Mouse (Mus musculus) limb, embryonic 13.5 days (tissue): ENCODE measurements around the gene Misp. TPM values are rescaled to one million over a fixed set of nuclear protein-coding genes. Genes with fewer than 3 reads are reported as not detected.

Experiments
- ATAC-seq: fragments of 200-750 bp; cut with Nextera tagmentation; 2 replicates; pipeline ENCODE4 v1.8.0; 2017; ENCODE audit warnings: low read depth, moderate number of reproducible peaks, moderate TSS enrichment; ENCODE audit not compliant: low FRiP score
- H3K27ac ChIP-seq: fragments of 300-500 bp; sonication (generic); 2 replicates; pipeline ENCODE4 v1.5.1; 2015; ENCODE audit warnings: inconsistent platforms, mild to moderate bottlenecking, moderate library complexity
- H3K27me3 ChIP-seq: fragments of 300-500 bp; sonication (generic); 2 replicates; pipeline ENCODE4 v1.6.1; 2015; ENCODE audit warnings: mild to moderate bottlenecking, inconsistent platforms
- H3K36me3 ChIP-seq: fragments of 300-500 bp; sonication (generic); 2 replicates; pipeline ENCODE4 v1.6.1; 2015; ENCODE audit warnings: inconsistent platforms, mild to moderate bottlenecking, moderate library complexity
- H3K4me1 ChIP-seq: fragments of 300-500 bp; sonication (generic); 2 replicates; pipeline ENCODE4 v1.6.1; 2015; ENCODE audit warnings: inconsistent platforms
- H3K4me2 ChIP-seq: fragments of 300-500 bp; sonication (generic); replicated peaks from 2 replicates; pipeline ENCODE4 v1.6.1; 2015; ENCODE audit warnings: inconsistent platforms, mild to moderate bottlenecking, moderate library complexity
- H3K4me3 ChIP-seq: fragments of 300-500 bp; sonication (generic); 2 replicates; pipeline ENCODE4 v1.5.1; 2015; ENCODE audit warnings: moderate library complexity, mild to moderate bottlenecking, inconsistent platforms
- H3K9ac ChIP-seq: fragments of 300-500 bp; sonication (generic); 2 replicates; pipeline ENCODE4 v1.6.1; 2015; ENCODE audit warnings: mild to moderate bottlenecking, inconsistent platforms
- H3K9me3 ChIP-seq: fragments of 300-500 bp; sonication (generic); 2 replicates; pipeline ENCODE4 v1.6.1; 2016; ENCODE audit warnings: inconsistent platforms
- WGBS: fragments of 180-500 bp; shearing (Covaris S2); methylation state at CpG from one replicate; pipeline ENCODE4 v1.1.7; 2015; 5-methylcytosine and 5-hydroxymethylcytosine counted together
- polyA plus RNA-seq: library from polyadenylated mRNA; unstranded; fragments of >200 nt; fragmentation: Nextera tagmentation; extraction: Ambion mirVana; gene quantifications from 2 replicates; pipeline ENCODE4 v1.2.1, GENCODE M21; 2015

The Misp gene
- polyA plus RNA-seq: 0.90 and 1.4 TPM in 2 replicates

DNA sequence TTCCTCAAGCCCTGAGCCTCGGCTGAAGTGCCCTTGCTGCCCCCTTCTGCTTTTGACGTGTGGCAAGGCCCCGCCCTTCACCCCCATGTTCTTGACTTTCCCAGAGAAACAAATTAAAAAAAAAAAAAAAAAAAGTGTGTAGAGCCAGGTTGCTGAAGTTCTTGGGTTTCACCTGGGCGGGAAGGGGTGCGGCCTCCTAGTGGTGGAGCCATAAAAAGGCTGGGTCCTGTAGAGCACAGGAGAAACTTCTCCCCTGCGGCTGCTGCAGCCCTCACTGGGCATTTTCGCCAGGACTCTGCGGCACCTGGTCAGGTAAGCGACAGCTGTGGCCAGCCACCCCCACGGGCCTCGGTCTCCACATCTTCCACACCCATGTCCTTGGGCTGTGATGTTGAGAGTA is at the start of gene Misp:
TSS of gene Misp (plus strand) at position 208 of the 400 bp plus-strand sequence.
- H3K4me2 ChIP-seq: no peak within 1 kb of the TSS
- H3K27ac ChIP-seq: no peak within 1 kb of the TSS
- ATAC-seq: no peak
- H3K4me3 ChIP-seq: no peak within 1 kb of the TSS
- H3K36me3 ChIP-seq: peaks cover 41% of the 10 kb centered on the region
- no peak within 1 kb of the TSS for H3K9ac ChIP-seq
- H3K4me1 ChIP-seq: peaks cover 21% of the 10 kb centered on the region
- H3K27me3 ChIP-seq: no peaks in the 10 kb centered on the region
- no peaks in the 10 kb centered on the region for H3K9me3 ChIP-seq
- 57% methylated on average over 11 of the region's 11 CpGs for WGBS

- Histone ChIP-seq H3K4me3 (no peak overlapping the region), H3K9ac (no peak overlapping the region), H3K36me3 (no peaks in the 10 kb centered on the region), H3K27me3 (0 out of 2 replicates have a peak, but pooled peaks cover 5% of the 10 kb centered on the region), H3K4me1 (peaks cover 17% of the 10 kb centered on the region), H3K9me3 (peaks cover 6% of the 10 kb centered on the region; the same call in 1 of the 2 replicates), H3K4me2 (no peak overlapping the region), H3K27ac (no peak overlapping the region)
- WGBS: 79% methylated on average over 3 of the region's 3 CpGs
- ATAC-seq: no peak
These were observed 48.5 kb upstream of the Misp start for GRCm38 (mm10) chr10:79772320-79772719.

DNA sequence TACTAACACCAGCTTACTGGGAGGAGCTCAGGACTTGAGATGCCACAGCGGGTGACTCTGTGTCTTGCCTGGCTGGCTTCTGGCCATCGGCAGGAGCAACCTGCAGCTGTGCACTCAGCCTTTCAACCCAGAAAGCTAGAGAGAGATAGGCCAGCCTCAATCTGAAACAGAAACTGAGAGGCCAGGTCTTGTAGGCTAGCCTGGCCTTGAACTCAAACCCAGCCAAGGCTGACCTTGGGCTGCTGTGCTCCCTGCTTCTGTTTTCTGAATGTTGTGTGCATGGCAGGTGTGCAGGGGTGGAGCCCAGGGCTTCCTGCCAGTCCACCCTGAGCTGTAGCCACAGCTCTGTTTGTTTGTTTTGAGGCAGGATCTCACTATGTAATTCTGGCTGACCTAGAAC is 47.6 kb upstream of the Misp start:
- Histone ChIP-seq H3K27ac (no peak overlapping the region), H3K27me3 (peaks cover 13% of the 10 kb centered on the region), H3K4me3 (no peak overlapping the region), H3K9ac (no peak overlapping the region), H3K4me1 (peaks cover 19% of the 10 kb centered on the region), H3K9me3 (peaks cover 6% of the 10 kb centered on the region; the same call in 1 of the 2 replicates), H3K4me2 (no peak overlapping the region), H3K36me3 (no peaks in the 10 kb centered on the region)
- WGBS: 87% methylated on average over 2 of the region's 2 CpGs
- no peak for ATAC-seq

DNA sequence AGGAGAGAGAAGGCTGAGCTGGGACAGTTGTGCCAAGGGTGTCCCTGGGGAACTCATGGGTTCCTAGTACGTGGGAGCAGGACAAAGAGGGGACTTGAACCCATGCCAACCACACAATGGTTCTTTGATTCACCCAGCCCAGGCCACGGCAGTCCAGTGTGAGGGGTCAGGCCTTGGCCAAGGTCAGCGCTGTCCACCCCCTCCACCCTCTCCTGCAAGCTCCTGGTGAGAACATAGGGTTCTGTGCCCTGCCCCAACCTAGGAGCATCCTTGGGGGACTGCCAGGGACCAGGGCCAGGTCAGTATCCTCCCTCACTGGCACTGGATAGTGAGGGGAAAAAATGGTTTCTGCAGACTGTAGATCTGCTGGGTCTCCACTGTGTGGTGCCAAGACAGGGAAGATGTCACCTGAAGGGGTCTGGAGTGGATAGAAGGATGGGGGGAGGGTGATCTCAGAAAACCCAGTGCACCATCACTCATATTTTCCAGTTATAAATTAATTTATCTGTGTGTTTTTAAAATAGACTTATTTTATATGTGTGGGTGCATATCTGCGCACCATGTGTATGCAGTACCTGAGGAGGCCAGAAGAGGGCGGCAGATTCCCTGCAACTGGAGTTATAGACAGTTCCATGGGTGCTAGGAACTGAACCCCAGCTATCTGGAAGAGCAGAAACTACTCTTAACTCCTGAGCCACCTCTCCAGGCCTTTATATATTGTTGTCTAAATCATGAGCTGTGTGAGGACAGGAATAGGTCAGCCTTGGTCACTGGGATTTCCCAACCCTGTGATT is 46.1 kb upstream of the Misp start:
- 69% methylated on average over 5 of the region's 5 CpGs for WGBS
- H3K9me3 ChIP-seq: peaks cover 6% of the 10 kb centered on the region; the same call in 1 of the 2 replicates
- ATAC-seq: no peak
- no peak overlapping the region for H3K27ac ChIP-seq
- peaks cover 31% of the 10 kb centered on the region for H3K4me1 ChIP-seq
- H3K9ac ChIP-seq: no peak overlapping the region
- no peak overlapping the region for H3K4me3 ChIP-seq
- H3K4me2 ChIP-seq: no peak overlapping the region
- H3K36me3 ChIP-seq: no peaks in the 10 kb centered on the region
- H3K27me3 ChIP-seq: peaks cover 27% of the 10 kb centered on the region

DNA sequence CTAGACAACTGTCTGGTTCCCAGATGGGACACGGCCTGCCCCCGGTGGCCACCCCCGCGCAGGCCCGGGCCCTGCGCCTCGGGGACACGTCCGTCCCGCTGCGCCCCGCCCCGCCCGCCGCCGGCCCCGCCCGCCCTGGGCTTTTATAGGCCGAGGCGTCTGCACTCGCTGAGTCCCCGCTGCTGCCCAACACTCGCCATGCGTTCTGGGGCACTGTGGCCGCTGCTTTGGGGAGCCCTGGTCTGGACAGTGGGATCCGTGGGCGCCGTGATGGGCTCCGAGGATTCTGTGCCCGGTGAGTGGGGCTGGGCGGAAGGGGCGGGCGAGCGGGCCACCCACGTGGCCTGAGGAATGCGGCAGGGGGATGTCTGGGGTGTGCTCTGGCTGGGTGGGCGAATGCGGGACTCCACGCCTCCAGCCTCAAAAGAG is 43.7 kb upstream of the Misp start, which contains the start of gene Fstl3:
TSS of gene Fstl3 (plus strand) at position 170 of the 429 bp plus-strand sequence.
- H3K36me3 ChIP-seq: no peaks in the 10 kb centered on the region
- H3K4me3 ChIP-seq: peak within 1 kb of the TSS; percentile 54
- H3K4me2 ChIP-seq: peak within 1 kb of the TSS; percentile 81
- peak within 1 kb of the TSS; percentile 74 for H3K9ac ChIP-seq
- under 1% methylated on average over 39 of the region's 39 CpGs for WGBS
- ATAC-seq: no peak
- peaks cover 6% of the 10 kb centered on the region; the same call in 1 of the 2 replicates for H3K9me3 ChIP-seq
- H3K4me1 ChIP-seq: peaks cover 44% of the 10 kb centered on the region
- peaks cover 42% of the 10 kb centered on the region for H3K27me3 ChIP-seq
- no peak within 1 kb of the TSS; the same call in 1 of the 2 replicates for H3K27ac ChIP-seq

DNA sequence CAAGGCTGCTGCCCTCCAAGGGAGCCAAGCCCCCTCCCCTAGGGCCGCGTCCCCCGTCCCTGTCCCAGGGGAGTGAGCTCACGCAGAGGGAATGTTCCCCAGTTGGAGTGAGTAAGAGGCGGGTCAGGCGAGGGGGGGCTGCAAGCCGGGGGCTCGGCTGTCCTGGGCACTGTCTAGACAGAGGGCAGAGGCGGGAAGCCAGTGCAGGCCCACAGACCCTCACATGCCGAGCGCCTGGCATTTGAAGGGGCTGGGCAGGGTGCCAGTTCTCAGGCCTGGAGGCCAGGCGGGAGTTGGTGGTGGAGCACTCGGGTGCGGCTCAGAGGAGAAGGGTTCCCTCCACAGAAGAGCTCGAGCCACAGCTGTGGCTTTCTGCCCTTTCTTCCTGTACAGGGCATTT is 42.8 kb upstream of the Misp start:
- H3K27me3 ChIP-seq: peaks cover 49% of the 10 kb centered on the region
- no peaks in the 10 kb centered on the region for H3K36me3 ChIP-seq
- 0 out of 2 replicates have a peak overlapping the region, but pooled peaks have one; percentile 43 for H3K9ac ChIP-seq
- H3K27ac ChIP-seq: peak overlapping the region; percentile 28; the same call in 1 of the 2 replicates
- peaks cover 6% of the 10 kb centered on the region; the same call in 1 of the 2 replicates for H3K9me3 ChIP-seq
- peak overlapping the region; percentile 54 for H3K4me3 ChIP-seq
- peak overlapping the region; percentile 81 for H3K4me2 ChIP-seq
- 13% methylated on average over 15 of the region's 15 CpGs for WGBS
- ATAC-seq: no peak
- peaks cover 44% of the 10 kb centered on the region for H3K4me1 ChIP-seq

DNA sequence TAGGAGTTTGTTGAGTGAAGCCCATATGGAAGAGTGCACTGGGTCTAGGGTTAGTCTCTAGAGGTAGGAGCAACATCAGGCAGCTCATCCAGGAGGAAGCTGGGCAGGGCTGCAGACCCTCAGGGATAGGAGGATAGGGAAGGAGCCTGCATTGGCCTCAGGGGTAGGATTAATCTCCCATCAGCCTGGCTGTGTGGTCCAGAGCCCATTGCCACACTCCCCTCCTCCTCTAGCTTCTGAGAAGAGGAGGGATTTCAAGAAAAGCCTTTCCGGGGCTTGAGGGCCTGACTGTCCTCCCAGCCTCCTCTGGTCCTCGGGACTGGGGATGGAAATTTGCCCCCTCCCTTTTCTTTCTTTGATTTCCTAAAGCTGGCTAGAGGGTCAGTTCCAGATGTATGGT is 41.6 kb upstream of the Misp start:
- peaks cover 6% of the 10 kb centered on the region; the same call in 1 of the 2 replicates for H3K9me3 ChIP-seq
- H3K27ac ChIP-seq: no peak overlapping the region
- no peak overlapping the region for H3K4me3 ChIP-seq
- peaks cover 44% of the 10 kb centered on the region for H3K4me1 ChIP-seq
- WGBS: 13% methylated on average over 2 of the region's 2 CpGs
- peaks cover 54% of the 10 kb centered on the region for H3K27me3 ChIP-seq
- H3K9ac ChIP-seq: no peak overlapping the region
- no peaks in the 10 kb centered on the region for H3K36me3 ChIP-seq
- ATAC-seq: no peak
- H3K4me2 ChIP-seq: 0 out of 2 replicates have a peak overlapping the region, but pooled peaks have one; percentile 77

- Histone ChIP-seq H3K27ac (no peak overlapping the region), H3K4me2 (peak overlapping the region; percentile 77), H3K27me3 (peaks cover 62% of the 10 kb centered on the region), H3K36me3 (no peaks in the 10 kb centered on the region), H3K9me3 (peaks cover 4% of the 10 kb centered on the region; the same call in 1 of the 2 replicates), H3K4me3 (peak overlapping the region; percentile 44), H3K9ac (no peak overlapping the region), H3K4me1 (peaks cover 44% of the 10 kb centered on the region)
- WGBS: 2% methylated on average over 55 of the region's 55 CpGs
- ATAC-seq: peak; percentile 89
These were observed 40.8 kb upstream of the Misp start for GRCm38 (mm10) chr10:79779784-79780663.

DNA sequence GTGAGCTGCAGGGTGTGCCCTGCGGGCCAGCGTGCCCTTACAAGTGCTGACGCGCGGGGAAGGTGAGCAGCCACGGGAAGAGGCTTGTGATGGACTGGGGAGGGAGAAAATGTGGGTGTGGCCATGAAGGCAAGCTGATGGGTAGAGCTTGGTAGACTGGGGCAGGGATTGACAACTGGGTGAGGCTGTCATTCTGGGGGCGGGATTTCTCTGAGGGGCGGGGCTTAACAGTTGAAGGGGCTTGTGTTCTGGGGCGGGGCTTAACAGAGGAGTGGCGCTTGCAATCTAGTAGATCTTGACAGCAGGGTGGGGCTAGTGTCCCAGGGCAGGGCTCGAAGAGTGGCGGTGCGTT is 40.1 kb upstream of the Misp start:
- peak overlapping the region; percentile 77 for H3K4me2 ChIP-seq
- H3K27me3 ChIP-seq: peaks cover 65% of the 10 kb centered on the region
- ATAC-seq: peak; percentile 26; the same call in 1 of the 2 replicates
- no peak overlapping the region for H3K27ac ChIP-seq
- no peak overlapping the region for H3K9ac ChIP-seq
- WGBS: 0% methylated on average over 13 of the region's 13 CpGs
- no peaks in the 10 kb centered on the region for H3K9me3 ChIP-seq
- peaks cover 44% of the 10 kb centered on the region for H3K4me1 ChIP-seq
- peak overlapping the region; percentile 44 for H3K4me3 ChIP-seq
- no peaks in the 10 kb centered on the region for H3K36me3 ChIP-seq

DNA sequence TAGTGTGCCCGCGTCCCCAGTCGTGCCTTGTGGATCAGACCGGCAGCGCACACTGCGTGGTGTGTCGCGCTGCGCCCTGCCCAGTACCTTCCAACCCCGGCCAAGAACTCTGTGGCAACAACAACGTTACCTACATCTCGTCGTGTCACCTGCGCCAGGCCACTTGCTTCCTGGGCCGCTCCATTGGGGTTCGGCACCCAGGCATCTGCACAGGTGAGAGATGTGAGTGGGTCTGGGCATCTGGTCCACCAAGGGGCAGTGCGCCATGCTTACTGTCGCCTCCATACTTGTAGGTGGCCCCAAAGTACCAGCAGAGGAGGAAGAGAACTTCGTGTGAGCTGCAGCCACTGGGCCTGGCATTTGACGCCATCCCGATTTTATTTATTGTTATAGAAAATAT is 39.6 kb upstream of the Misp start:
- H3K4me3 ChIP-seq: peak overlapping the region; percentile 44
- no peak overlapping the region for H3K27ac ChIP-seq
- WGBS: 26% methylated on average over 21 of the region's 21 CpGs
- H3K4me1 ChIP-seq: peaks cover 44% of the 10 kb centered on the region
- no peaks in the 10 kb centered on the region for H3K36me3 ChIP-seq
- peaks cover 66% of the 10 kb centered on the region for H3K27me3 ChIP-seq
- peak overlapping the region; percentile 77 for H3K4me2 ChIP-seq
- no peaks in the 10 kb centered on the region for H3K9me3 ChIP-seq
- ATAC-seq: no peak
- H3K9ac ChIP-seq: no peak overlapping the region

- H3K4me3 ChIP-seq: no peak overlapping the region
- peaks cover 62% of the 10 kb centered on the region for H3K27me3 ChIP-seq
These were observed 38.8 kb upstream of the Misp start for GRCm38 (mm10) chr10:79781956-79782355.

DNA sequence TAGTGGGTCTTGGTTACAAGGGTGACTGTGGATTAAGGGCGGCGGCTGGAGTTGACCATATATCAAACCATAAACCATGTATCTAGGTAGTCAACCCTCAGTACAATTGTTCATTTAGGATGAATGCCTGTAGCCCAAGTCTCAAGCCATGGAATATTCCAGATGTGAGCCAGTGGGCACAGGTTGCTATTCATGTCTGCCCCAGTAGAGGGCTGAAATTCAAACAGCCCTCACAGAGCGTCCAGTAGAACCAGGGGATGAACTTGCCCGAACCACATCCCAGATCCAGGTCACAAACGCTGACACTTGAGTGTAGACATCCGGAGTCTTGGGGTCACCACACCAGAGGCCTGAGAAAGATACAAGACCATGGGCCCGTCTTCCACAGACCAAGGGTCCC is 37.7 kb upstream of the Misp start:
- Histone ChIP-seq H3K9ac (no peak overlapping the region), H3K4me3 (no peak overlapping the region), H3K9me3 (no peaks in the 10 kb centered on the region), H3K36me3 (no peaks in the 10 kb centered on the region), H3K27ac (no peak overlapping the region), H3K4me1 (peaks cover 28% of the 10 kb centered on the region), H3K27me3 (peaks cover 55% of the 10 kb centered on the region), H3K4me2 (no peak overlapping the region)
- 70% methylated on average over 7 of the region's 7 CpGs for WGBS
- ATAC-seq: no peak

More at GRCm38 (mm10) chr10:79781956-79782355, 38.8 kb upstream of the Misp start:
- no peak overlapping the region for H3K9ac ChIP-seq
- no peaks in the 10 kb centered on the region for H3K9me3 ChIP-seq
- no peak overlapping the region for H3K27ac ChIP-seq
- no peaks in the 10 kb centered on the region for H3K36me3 ChIP-seq
- peaks cover 39% of the 10 kb centered on the region for H3K4me1 ChIP-seq
- no peak overlapping the region for H3K4me2 ChIP-seq
- 48% methylated on average over 5 of the region's 5 CpGs for WGBS
- no peak for ATAC-seq
